Mouse (Mus musculus): ENCODE data around the gene Sema5b. TPM values are rescaled to one million over a fixed set of nuclear protein-coding genes. Genes with fewer than 3 reads are reported as not detected.

Gene Sema5b
- polyA plus RNA-seq, 1 experiment from 2014 or later = 22.4 TPM

GRCm38 (mm10) chr16:35588731-35589151 lies 47.8 kb downstream of the Sema5b start:
- POLR2A ChIA-PET = interaction anchor here (0.6 kb wide), 1 partner anchor 68 kb away, joined by 3 read pairs; no protein-coding TSS in a partner anchor
- no peak for TF ChIP-seq CTCF (IDR thresholded peaks at IDR 0.05)
- ATAC-seq (no peak), DNase-seq (ENCODE audit: low read depth, low spot score) (no peak)
- in situ Hi-C loops (cut with MboI; ENCODE audit: low pct_unique_long_range_greater_than_20kb) = no loop called here
- CTCF ChIA-PET = interaction anchor here (1.3 kb wide), 1 partner anchor 40 kb away, joined by 3 read pairs; no protein-coding TSS in a partner anchor
- no peaks in the 10 kb centered on the region for H3K27me3 ChIP-seq

GRCm38 (mm10) chr16:35591756-35592155 lies 50.8 kb downstream of the Sema5b start:
- TF ChIP-seq CTCF (IDR thresholded peaks at IDR 0.05) = no peak
- in situ Hi-C loops (cut with MboI; ENCODE audit: low pct_unique_long_range_greater_than_20kb) = no loop called here
- DNase-seq (ENCODE audit: low read depth, low spot score) (no peak), ATAC-seq (no peak)
- POLR2A ChIA-PET = interaction anchor here (1.0 kb wide), 1 partner anchor 12 kb away, joined by 3 read pairs; no protein-coding TSS in a partner anchor
- H3K27me3 ChIP-seq = no peaks in the 10 kb centered on the region
- CTCF ChIA-PET = no interaction called here

- H3K27me3 ChIP-seq = no peaks in the 10 kb centered on the region
- CTCF ChIA-PET = interaction anchor here (1.3 to 1.7 kb wide), 4 partner anchors 34 to 60 kb away, joined by 3 to 6 read pairs (median 4); no protein-coding TSS in a partner anchor
- in situ Hi-C loops (cut with MboI; ENCODE audit: low pct_unique_long_range_greater_than_20kb) = no loop called here
- ATAC-seq (no peak), DNase-seq (ENCODE audit: low read depth, low spot score) (peak; percentile 13)
- no peak for TF ChIP-seq CTCF (IDR thresholded peaks at IDR 0.05)
- POLR2A ChIA-PET = interaction anchor here (0.8 kb wide), 1 partner anchor 13 kb away, joined by 3 read pairs; no protein-coding TSS in a partner anchor
Measured at GRCm38 (mm10) chr16:35592274-35593065, 51.5 kb downstream of the Sema5b start.

- POLR2A ChIA-PET = interaction anchor here (0.7 kb wide), 1 partner anchor 177 kb away, joined by 3 read pairs; no protein-coding TSS in a partner anchor
- no peaks in the 10 kb centered on the region for H3K27me3 ChIP-seq
- in situ Hi-C loops (cut with MboI; ENCODE audit: low pct_unique_long_range_greater_than_20kb) = no loop called here
- no peak for TF ChIP-seq CTCF (IDR thresholded peaks at IDR 0.05)
- CTCF ChIA-PET = interaction anchor here (1.3 to 1.7 kb wide), 4 partner anchors 34 to 61 kb away, joined by 3 to 6 read pairs (median 4); no protein-coding TSS in a partner anchor
- DNase-seq (ENCODE audit: low read depth, low spot score) (no peak), ATAC-seq (no peak)
Measured at GRCm38 (mm10) chr16:35593474-35593873, 52.5 kb downstream of the Sema5b start.

- CTCF ChIA-PET = interaction anchor here (1.4 to 1.8 kb wide), 6 partner anchors 11 to 56 kb away, joined by 3 to 9 read pairs (median 6); partner anchors contain the start of gene Sema5b
- in situ Hi-C loops (cut with MboI; ENCODE audit: low pct_unique_long_range_greater_than_20kb) = no loop called here
- DNase-seq (ENCODE audit: low read depth, low spot score) (no peak), ATAC-seq (peak; percentile 32)
- H3K27me3 ChIP-seq = no peaks in the 10 kb centered on the region
- POLR2A ChIA-PET = interaction anchor here (0.7 to 1.0 kb wide), 3 partner anchors 9 to 31 kb away, joined by 3 to 5 read pairs (median 3); no protein-coding TSS in a partner anchor
- no peak for TF ChIP-seq CTCF (IDR thresholded peaks at IDR 0.05)
Measured at GRCm38 (mm10) chr16:35596241-35596640, 55.3 kb downstream of the Sema5b start.

- DNase-seq (ENCODE audit: low read depth, low spot score) (peak; percentile 77), ATAC-seq (peak; percentile 93)
- no peak for TF ChIP-seq CTCF (IDR thresholded peaks at IDR 0.05)
- H3K27me3 ChIP-seq = no peaks in the 10 kb centered on the region
- POLR2A ChIA-PET = interaction anchor here (0.7 to 1.0 kb wide), 3 partner anchors 10 to 31 kb away, joined by 3 to 5 read pairs (median 3); no protein-coding TSS in a partner anchor
- in situ Hi-C loops (cut with MboI; ENCODE audit: low pct_unique_long_range_greater_than_20kb) = no loop called here
- CTCF ChIA-PET = interaction anchor here (1.4 to 1.8 kb wide), 6 partner anchors 12 to 56 kb away, joined by 3 to 9 read pairs (median 6); partner anchors contain the start of gene Sema5b
Measured at GRCm38 (mm10) chr16:35596661-35597350, 55.9 kb downstream of the Sema5b start.

- CTCF ChIA-PET = interaction anchor here (0.6 to 1.8 kb wide), 3 partner anchors 58 to 1352 kb away, joined by 3 to 7 read pairs (median 3); partner anchors contain the start of gene Sema5b
- no peak for TF ChIP-seq CTCF (IDR thresholded peaks at IDR 0.05)
Measured at GRCm38 (mm10) chr16:35597991-35598390, 57.0 kb downstream of the Sema5b start.

GRCm38 (mm10) chr16:35598802-35599201 lies 57.9 kb downstream of the Sema5b start:
- ChIA-PET POLR2A (interaction anchor here (0.6 kb wide), 1 partner anchor 42 kb away, joined by 3 read pairs; no protein-coding TSS in a partner anchor), CTCF (interaction anchor here (1.2 kb wide), 1 partner anchor 279 kb away, joined by 3 read pairs; no protein-coding TSS in a partner anchor)
- no peak for ATAC-seq
- in situ Hi-C loops (cut with MboI; ENCODE audit: low pct_unique_long_range_greater_than_20kb) = no loop called here
- TF ChIP-seq CTCF (IDR thresholded peaks at IDR 0.05) = no peak
- no peak for DNase-seq (ENCODE audit: low read depth, low spot score)
- no peaks in the 10 kb centered on the region for H3K27me3 ChIP-seq

More at GRCm38 (mm10) chr16:35597991-35598390, 57.0 kb downstream of the Sema5b start:
- H3K27me3 ChIP-seq = no peaks in the 10 kb centered on the region
- ATAC-seq (no peak), DNase-seq (ENCODE audit: low read depth, low spot score) (no peak)
- in situ Hi-C loops (cut with MboI; ENCODE audit: low pct_unique_long_range_greater_than_20kb) = no loop called here
- POLR2A ChIA-PET = no interaction called here

- no peaks in the 10 kb centered on the region for H3K27me3 ChIP-seq
- ATAC-seq (no peak), DNase-seq (ENCODE audit: low read depth, low spot score) (no peak)
- ChIA-PET CTCF (no interaction called here), POLR2A (no interaction called here)
- in situ Hi-C loops (cut with MboI; ENCODE audit: low pct_unique_long_range_greater_than_20kb) = no loop called here
- no peak for TF ChIP-seq CTCF (IDR thresholded peaks at IDR 0.05)
Measured at GRCm38 (mm10) chr16:35600282-35600681, 59.3 kb downstream of the Sema5b start.

GRCm38 (mm10) chr16:35601426-35601825 lies 60.5 kb downstream of the Sema5b start:
- DNase-seq (ENCODE audit: low read depth, low spot score) (no peak), ATAC-seq (no peak)
- POLR2A ChIA-PET = no interaction called here
- H3K27me3 ChIP-seq = no peaks in the 10 kb centered on the region
- TF ChIP-seq CTCF (IDR thresholded peaks at IDR 0.05) = no peak
- CTCF ChIA-PET = interaction anchor here (0.9 kb wide), 1 partner anchor 61 kb away, joined by 3 read pairs; no protein-coding TSS in a partner anchor
- in situ Hi-C loops (cut with MboI; ENCODE audit: low pct_unique_long_range_greater_than_20kb) = no loop called here

All from Patski (cell line).